Mouse (Mus musculus) frontal cortex, adult (tissue): ENCODE data around the gene Coq6.
A peak's percentile ranks its signal among the peaks of the same experiment; 100 is the strongest.

Experiments used
- ATAC-seq: cut with Nextera tagmentation; 2 replicates; pipeline ENCODE4 v1.9.2; 2017; ENCODE audit warnings: mild to moderate bottlenecking, moderate library complexity, mixed read lengths; ENCODE audit not compliant: low TSS enrichment

The Coq6 gene

DNA sequence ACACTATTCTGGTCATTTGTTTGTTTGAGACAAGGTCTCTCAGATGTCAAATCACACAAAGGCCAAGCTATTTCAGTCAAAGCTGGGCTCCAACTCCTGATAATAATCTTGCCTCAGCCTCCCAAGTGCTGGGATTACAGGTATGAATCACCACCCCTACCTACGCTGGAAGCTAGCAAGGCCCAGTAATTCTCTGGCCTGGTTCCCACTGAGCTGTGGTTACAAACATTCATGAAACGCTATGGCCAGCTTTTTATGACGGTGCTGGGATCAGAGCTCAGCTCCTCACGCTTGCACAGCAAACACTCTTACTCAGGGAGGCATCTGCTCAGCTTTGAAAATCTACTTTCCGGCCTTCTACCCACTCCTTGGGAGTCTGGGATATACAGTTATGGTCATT, 32.4 kb downstream of the Coq6 start:
- no peak for ATAC-seq

DNA sequence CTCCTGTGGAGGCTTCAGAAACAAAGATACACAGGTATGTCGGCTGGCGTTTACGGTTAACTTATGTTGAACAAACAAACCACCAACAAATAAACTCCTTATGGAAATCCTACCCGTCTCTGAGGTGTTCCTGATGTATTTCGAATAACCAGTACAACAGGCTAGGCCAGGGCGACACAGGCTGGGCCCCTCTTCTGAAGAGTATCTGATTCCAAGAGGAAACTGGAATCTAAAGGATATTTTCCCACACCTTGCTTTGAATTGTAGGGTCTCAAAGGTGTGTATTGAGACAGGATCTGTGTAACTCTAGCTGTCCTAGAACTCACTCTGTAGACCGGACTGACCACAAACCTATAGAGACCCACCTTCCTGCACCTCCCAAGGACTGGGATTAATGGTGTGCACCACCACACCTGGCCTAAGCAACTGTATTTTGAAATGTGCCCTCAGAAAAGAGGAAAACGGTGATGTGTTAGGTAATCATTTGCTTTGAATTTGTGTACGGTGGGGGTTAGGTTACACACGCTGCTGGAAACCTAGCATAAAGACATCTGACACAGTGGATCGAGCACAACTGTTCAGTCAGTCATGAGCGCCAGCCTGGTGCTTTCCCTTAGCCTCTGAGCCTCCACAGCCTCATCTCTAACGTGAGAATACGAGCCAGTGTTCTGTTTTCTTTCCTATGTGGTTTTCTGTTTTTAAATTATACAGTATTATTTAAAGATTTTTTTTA, 35.7 kb downstream of the Coq6 start:
- no peak for ATAC-seq

DNA sequence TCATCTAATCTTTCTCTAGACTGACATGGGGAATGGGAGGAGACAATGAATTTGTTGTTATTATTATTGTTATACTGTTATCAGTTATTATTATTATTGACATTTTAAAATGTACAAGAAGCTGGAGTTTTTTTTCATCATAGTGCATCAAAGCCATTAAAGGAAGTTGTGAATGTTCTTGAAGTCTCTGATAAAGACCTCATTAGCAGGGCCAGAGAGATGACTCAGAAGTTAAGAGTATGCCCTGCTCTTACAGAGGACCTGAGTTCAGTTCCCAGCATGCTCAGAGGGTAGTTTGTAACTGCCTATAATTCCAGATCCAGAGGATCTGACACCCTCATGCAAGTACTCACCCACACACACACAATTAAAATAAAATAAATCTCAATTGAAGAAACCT, 36.2 kb downstream of the Coq6 start:
- no peak for ATAC-seq

DNA sequence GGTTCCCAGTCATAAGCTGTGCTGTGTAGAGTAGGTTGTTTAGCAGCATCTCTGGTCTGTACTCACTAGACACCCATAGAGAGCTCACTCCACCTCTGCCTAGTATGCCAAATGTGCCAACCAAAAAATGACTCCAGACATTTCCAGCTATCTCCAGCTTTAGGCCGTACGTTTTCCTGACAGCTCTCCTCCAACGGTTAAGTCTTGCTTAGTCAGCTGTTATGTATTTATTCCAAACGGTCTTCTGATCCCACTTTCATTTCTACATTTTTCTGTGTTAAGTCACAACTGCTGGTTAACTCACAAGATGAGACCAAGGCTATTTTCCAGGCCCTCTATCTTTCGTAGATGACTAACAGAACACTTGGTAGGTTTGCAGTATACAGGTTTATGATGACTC, 37.2 kb downstream of the Coq6 start:
- ATAC-seq: no peak

DNA sequence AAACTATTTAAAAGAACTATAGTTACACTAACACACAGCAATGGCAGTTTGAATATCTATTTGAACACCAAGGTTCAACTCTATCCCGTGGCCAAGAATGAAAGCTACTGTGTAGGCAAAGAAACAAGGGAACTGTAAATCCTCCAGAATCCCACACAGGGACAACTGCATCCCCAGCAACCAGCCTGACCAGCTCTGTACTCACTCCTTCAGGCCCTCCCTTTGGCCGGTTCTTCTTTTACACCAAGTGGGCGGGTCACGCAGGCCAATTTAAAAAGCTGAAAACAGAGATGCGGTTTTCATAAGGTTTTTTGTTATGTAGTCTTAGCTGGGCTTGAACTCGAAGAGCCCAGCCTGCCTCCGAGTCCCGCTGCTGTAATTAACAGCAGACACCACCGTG, 37.7 kb downstream of the Coq6 start:
- no peak for ATAC-seq

DNA sequence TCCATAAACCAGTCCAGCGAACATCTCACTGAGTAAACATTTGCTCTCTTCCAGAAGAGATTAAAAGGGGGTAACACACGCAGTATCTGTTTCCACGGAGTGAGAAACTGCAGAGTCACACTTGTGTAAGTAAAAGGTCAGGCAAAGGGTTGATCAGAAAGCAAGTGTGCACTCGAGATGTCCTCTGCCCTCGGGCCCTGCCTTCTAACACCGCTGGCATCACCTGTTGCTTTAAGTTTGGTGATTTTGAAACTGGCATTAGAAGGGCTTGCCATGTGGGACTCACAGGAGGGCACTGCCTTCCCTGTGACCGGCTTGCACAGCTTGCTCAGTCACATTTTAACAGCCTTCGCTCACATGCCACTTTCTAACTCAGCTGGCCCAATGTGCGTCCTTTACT, 38.2 kb downstream of the Coq6 start:
- no peak for ATAC-seq

DNA sequence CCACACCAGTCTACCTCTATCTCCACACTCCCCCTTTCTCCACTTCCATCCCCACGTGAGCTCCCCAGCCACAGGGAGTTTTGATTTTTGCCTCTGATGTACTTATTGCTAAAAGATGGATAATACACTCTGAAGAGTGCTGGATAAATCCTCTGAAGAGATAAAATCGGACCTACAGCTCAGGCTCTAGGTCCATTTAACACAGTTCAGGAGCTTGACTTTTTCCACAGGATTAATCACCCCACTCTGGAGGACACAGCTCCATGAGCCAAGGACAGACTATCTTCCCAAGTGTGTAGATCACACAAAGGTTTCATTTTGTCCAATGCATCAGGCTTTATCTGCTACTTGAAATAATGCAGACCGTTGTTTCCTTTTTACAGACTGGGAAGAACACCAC, 38.6 kb downstream of the Coq6 start:
- ATAC-seq: no peak

DNA sequence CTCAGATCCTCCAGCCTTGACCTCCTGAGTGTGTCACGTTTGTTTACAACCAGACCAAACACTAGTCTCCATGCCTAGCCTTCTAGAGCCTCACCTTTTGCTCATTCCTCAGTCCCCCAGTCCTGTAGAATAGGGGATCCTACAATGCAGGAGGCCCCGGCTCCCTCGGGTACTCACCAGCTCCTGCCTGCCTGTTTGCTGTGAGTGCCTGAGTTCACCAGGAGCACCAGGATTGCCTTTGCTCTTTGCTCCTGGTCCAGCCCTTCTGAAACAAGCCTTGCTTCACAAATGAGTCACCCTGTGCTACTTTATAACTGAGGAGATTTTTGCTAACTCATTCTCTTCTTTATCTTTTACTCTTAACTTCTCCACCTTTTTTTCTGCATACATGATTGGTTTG, 39.2 kb downstream of the Coq6 start:
- no peak for ATAC-seq

DNA sequence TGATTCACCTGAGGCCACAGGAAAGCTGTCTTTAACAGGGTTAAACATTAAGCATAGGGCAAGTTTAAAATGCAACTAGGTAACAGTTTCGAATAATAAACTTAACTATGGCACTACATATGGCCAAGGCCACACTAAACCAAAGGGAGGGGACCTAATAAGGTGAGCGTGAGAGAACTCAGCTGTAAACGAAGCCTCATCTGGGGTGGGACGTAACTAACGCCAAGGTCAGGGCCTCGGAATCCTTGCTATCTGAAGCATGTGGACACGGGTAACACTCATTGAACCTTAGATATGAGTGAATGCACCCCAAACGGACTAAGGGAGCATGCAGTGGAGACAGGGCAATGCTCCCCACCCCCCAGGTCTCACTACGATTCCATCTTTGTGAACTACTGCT, 41.5 kb downstream of the Coq6 start:
- ATAC-seq: no peak

DNA sequence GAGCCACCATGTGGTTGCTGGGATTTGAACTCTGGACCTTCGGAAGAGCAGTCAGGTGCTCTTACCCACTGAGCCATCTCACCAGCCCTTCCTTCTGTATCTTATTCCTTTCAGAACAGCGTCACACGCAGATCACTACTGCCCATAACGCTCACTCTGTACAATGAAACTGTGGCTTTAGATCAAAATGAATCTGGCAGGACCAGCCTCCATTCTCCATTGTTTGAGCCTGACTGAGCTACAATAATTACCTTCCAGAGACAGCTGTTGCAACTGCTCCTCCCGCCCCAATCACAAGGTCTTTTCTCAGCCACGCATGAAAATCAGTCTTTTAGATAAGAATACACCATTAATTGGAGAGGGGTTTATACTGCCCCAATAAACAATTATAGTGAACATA, 43.1 kb downstream of the Coq6 start:
- ATAC-seq: no peak

DNA sequence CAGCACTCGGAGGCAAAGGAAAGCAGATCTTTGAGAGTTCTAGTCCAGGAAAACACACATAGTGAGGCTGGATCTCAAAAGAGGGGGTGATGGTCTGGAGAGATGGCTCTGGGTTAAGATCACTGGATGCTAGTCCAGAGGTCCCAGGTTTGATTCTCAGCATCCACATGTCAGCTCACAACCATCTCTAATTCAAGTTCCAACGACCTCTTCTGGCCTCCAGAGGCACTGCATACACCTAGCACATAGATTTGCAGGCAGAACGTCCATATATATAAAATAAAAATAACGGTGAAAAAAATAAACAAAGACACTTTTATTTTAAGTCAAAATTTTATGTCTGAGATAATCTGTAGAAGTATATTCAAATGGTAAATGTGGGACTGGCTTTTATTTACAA, 45.8 kb downstream of the Coq6 start:
- ATAC-seq: no peak

DNA sequence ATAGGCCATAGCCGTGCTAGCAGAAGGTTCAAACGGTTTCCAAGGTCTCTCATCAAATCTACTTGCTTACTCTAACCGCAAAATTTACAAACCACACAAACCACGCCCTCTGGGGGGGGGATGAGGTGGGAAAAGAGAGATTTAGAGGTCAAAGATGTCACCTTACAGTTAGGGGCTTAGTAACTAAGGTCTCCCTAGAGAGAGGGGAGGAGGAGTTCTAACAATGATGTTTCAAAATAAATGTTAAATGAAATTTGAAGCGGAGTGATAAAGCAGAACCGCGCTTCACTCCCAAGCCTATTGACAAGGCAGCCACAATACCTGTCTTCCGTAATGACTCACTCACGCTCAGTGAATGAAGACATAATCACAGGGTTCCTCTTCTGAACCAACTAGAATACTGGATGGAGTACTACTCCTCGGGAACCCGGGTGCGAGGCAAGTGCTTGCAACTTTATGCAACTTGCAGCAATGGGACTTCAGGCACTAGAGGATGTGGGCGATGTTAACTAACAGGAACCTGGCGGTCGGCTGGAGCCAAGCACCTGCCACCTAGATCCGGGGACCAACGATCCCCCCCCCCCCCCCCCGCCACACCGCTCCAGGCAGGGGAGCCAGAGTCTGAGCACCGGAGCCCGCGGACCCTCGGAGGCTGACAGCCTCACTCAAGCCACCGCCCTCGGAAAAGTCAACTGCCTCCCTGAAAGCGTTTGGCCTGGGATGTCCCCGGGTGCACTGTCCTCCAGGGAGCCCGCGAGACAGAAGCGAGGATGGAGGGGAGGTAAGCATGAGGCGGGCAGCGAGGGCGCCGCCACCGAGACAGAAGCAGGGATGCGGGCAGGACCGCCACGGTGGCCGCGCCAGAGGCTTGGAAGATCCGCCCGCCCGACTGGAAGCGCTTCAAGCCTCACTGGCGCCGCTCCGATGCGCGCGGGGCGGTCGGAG, 46.7 kb downstream of the Coq6 start:
- ATAC-seq: peak; percentile 72

DNA sequence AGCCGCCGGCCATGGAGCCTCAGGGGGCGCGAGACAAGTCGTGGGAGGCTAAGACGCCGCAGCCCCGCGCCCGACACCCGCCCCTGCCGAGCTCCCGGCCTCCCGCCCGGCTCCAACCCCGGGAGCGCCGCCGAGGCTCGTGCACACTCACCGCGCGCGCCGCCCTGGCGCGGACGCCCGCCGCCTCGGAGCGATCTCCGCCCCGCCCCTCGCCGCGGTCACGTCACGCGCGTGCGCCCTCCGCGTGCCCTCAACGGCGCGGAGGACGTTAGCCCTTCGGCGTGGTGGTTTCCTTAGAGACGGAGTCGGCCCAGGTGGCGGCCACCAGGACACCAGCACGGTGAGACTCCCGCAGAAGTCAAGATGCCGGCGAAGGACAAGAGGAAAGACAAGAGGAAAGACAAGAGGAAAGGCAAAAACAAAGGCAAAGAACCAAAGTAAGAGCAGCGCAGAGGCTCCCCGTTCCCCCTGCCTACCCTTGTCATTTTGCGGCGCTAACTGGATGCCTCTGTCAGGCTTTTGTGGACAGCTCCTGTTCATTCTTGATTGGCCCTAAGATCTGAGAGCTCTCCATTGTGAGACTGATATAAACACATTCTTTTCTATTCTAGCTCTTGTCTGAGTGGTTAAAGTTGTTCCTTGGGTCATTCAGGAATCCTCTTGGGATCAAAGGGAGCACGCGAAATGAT, 47.5 kb downstream of the Coq6 start, which contains the start of the genes Entpd5 and Bbof1:
Gene Entpd5, minus strand, starts transcription at position 211 of the 689 bp plus-strand sequence.
Gene Bbof1, plus strand, starts transcription at position 253 of the 689 bp plus-strand sequence.
- peak; percentile 95 for ATAC-seq

DNA sequence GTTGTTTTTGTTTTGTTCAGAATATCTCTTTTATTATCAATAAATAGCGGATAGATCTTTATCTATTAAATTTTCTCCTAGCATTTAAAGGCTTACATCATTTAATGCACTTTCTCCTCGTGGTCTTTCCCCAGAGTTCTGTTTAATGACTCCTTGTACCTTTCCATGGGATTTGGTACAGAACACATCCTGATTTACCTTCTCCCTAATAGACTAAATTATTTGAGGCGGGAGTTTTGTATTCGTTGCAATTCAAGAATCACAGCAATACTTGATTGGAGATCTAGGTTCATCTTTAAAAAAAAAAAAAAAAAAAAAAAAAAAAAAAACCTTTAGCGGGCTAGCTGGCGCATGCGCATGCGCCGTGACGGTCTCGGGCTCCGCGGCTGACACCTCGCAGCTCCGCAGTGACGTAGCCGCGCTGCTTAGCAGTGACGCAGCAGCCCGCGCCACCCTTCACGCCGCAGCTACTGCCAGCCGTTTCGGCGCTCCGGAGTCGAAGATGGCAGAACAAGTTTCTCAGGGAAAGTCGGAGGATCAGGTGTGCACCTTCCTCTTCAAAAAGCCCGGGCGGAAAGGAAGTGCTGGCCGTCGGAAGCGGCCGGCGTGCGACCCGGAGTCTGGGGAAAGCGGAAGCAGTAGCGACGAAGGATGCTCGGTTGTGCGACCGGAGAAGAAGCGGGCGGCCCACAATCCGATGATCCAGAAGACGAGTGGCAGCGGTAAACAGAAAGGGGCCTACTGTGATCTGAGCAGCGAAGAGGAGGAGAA, 55.6 kb downstream of the Coq6 start, which contains the start of gene Rnf113a2:
Gene Rnf113a2, plus strand, starts transcription at position 363 of the 771 bp plus-strand sequence.
- ATAC-seq: peak; percentile 95

DNA sequence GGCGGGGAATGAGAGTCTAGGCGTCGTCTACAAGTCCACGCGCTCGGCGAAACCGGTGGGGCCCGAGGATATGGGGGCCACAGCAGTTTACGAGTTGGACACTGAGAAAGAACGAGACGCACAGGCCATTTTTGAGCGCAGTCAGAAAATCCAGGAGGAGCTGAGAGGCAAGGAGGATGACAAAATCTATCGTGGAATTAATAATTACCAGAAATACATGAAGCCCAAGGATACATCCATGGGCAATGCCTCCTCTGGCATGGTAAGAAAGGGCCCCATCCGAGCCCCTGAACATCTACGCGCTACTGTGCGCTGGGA, 56.1 kb downstream of the Coq6 start:
- no peak for ATAC-seq
